Mouse (Mus musculus) lung, embryonic 16.5 days (tissue): ENCODE measurements at regions not wholly inside any gene's neighbourhood (a gene's known extent, or its start where the extent isn't known, plus 50 kb on each side); places are given as distances from the start of the nearest gene placed in this dataset.

Experiments
- ATAC-seq: fragments of 200-750 bp; cut with Nextera tagmentation; 2 replicates; pipeline ENCODE4 v1.8.0; 2017; ENCODE audit warnings: low read depth, mild to moderate bottlenecking, moderate library complexity
- H3K27ac ChIP-seq: fragments of 300-500 bp; sonication (generic); 2 replicates; pipeline ENCODE4 v1.5.1; 2014; ENCODE audit warnings: mild to moderate bottlenecking, control low read depth, low read length
- H3K27me3 ChIP-seq: fragments of 300-500 bp; sonication (generic); 2 replicates; pipeline ENCODE4 v1.6.1; 2014; ENCODE audit warnings: low read depth, low read length, mixed read lengths; ENCODE audit not compliant: control insufficient read depth, insufficient read depth
- H3K36me3 ChIP-seq: fragments of 300-500 bp; sonication (generic); 2 replicates; pipeline ENCODE4 v1.6.1; 2014; ENCODE audit warnings: low read length; ENCODE audit not compliant: control insufficient read depth, insufficient read depth
- H3K4me1 ChIP-seq: fragments of 300-500 bp; sonication (generic); replicated peaks from 2 replicates; pipeline ENCODE4 v1.6.1; 2014; ENCODE audit warnings: low read length, mixed read lengths; ENCODE audit not compliant: control insufficient read depth, insufficient read depth
- H3K4me2 ChIP-seq: fragments of 300-500 bp; sonication (generic); 2 replicates; pipeline ENCODE4 v1.6.1; 2014; ENCODE audit warnings: low read depth, low read length, control low read depth
- H3K4me3 ChIP-seq: fragments of 300-500 bp; sonication (generic); 2 replicates; pipeline ENCODE4 v1.5.1; 2014; ENCODE audit warnings: mild to moderate bottlenecking, low read length, control low read depth
- H3K9ac ChIP-seq: fragments of 300-500 bp; sonication (generic); 2 replicates; pipeline ENCODE4 v1.6.1; 2014; ENCODE audit warnings: low read length, control low read depth
- H3K9me3 ChIP-seq: fragments of 300-500 bp; sonication (generic); 2 replicates; pipeline ENCODE4 v1.6.1; 2016; ENCODE audit warnings: low read length; ENCODE audit not compliant: control insufficient read depth
- WGBS: fragments of 180-500 bp; shearing (Covaris S2); extraction: QIAGEN DNeasy Blood & Tissue Kit; methylation state at CpG from one replicate; pipeline ENCODE4 v1.1.7; 2014; 5-methylcytosine and 5-hydroxymethylcytosine counted together

- peak overlapping the region; percentile 70 for H3K27ac ChIP-seq
- WGBS = 13% methylated on average over 6 of the region's 6 CpGs
- peak; percentile 63 for ATAC-seq
- H3K4me2 ChIP-seq = peak overlapping the region; percentile 33
- H3K4me1 ChIP-seq = peaks cover 37% of the 10 kb centered on the region
- H3K9ac ChIP-seq = no peak overlapping the region
- no peaks in the 10 kb centered on the region for H3K9me3 ChIP-seq
- no peaks in the 10 kb centered on the region for H3K36me3 ChIP-seq
- H3K27me3 ChIP-seq = no peaks in the 10 kb centered on the region
- no peak overlapping the region for H3K4me3 ChIP-seq
Observed at GRCm38 (mm10) chr3:52414017-52414416, 145.9 kb downstream of the Foxo1 start.

- peak overlapping the region; percentile 33 for H3K4me2 ChIP-seq
- H3K9me3 ChIP-seq = no peaks in the 10 kb centered on the region
- peaks cover 37% of the 10 kb centered on the region for H3K4me1 ChIP-seq
- H3K36me3 ChIP-seq = no peaks in the 10 kb centered on the region
- H3K4me3 ChIP-seq = no peak overlapping the region
- 8% methylated on average over 10 of the region's 10 CpGs for WGBS
- peak; percentile 65 for ATAC-seq
- H3K27me3 ChIP-seq = no peaks in the 10 kb centered on the region
- peak overlapping the region; percentile 70 for H3K27ac ChIP-seq
- H3K9ac ChIP-seq = no peak overlapping the region
Observed at GRCm38 (mm10) chr3:52413187-52413746, 145.1 kb downstream of the Foxo1 start.

GRCm38 (mm10) chr3:52411356-52411755 lies 143.2 kb downstream of the Foxo1 start:
- no peak for ATAC-seq
- Histone ChIP-seq H3K27me3 (no peaks in the 10 kb centered on the region), H3K27ac (no peak overlapping the region), H3K4me1 (peaks cover 31% of the 10 kb centered on the region), H3K4me3 (no peak overlapping the region), H3K4me2 (no peak overlapping the region), H3K36me3 (no peaks in the 10 kb centered on the region), H3K9me3 (no peaks in the 10 kb centered on the region), H3K9ac (no peak overlapping the region)
- 76% methylated on average over 5 of the region's 5 CpGs for WGBS

- WGBS = 62% methylated on average over 7 of the region's 7 CpGs
- H3K9ac ChIP-seq = no peak overlapping the region
- H3K4me3 ChIP-seq = no peak overlapping the region
- H3K4me2 ChIP-seq = no peak overlapping the region
- H3K4me1 ChIP-seq = peaks cover 21% of the 10 kb centered on the region
- no peak for ATAC-seq
- H3K27me3 ChIP-seq = no peaks in the 10 kb centered on the region
- no peak overlapping the region for H3K27ac ChIP-seq
- H3K9me3 ChIP-seq = no peaks in the 10 kb centered on the region
- H3K36me3 ChIP-seq = no peaks in the 10 kb centered on the region
Observed at GRCm38 (mm10) chr3:52409465-52409864, 141.3 kb downstream of the Foxo1 start.

GRCm38 (mm10) chr3:52406778-52407318 lies 138.7 kb downstream of the Foxo1 start:
- WGBS = 58% methylated on average over 5 of the region's 5 CpGs
- no peaks in the 10 kb centered on the region for H3K27me3 ChIP-seq
- H3K9ac ChIP-seq = no peak overlapping the region
- H3K4me3 ChIP-seq = no peak overlapping the region
- H3K4me2 ChIP-seq = no peak overlapping the region
- peaks cover 6% of the 10 kb centered on the region for H3K4me1 ChIP-seq
- no peak overlapping the region for H3K27ac ChIP-seq
- ATAC-seq = no peak
- H3K36me3 ChIP-seq = no peaks in the 10 kb centered on the region
- H3K9me3 ChIP-seq = no peaks in the 10 kb centered on the region

GRCm38 (mm10) chr3:52404636-52405035 lies 136.5 kb downstream of the Foxo1 start:
- Histone ChIP-seq H3K36me3 (no peaks in the 10 kb centered on the region), H3K4me2 (peak overlapping the region; percentile 21; the same call in 1 of the 2 replicates), H3K27ac (peak overlapping the region; percentile 47), H3K9ac (no peak overlapping the region), H3K9me3 (no peaks in the 10 kb centered on the region), H3K27me3 (no peaks in the 10 kb centered on the region), H3K4me3 (no peak overlapping the region), H3K4me1 (peaks cover 21% of the 10 kb centered on the region)
- WGBS = 4% methylated on average over 4 of the region's 4 CpGs
- peak; percentile 75 for ATAC-seq

GRCm38 (mm10) chr3:52403032-52403431 lies 134.9 kb downstream of the Foxo1 start:
- H3K36me3 ChIP-seq = no peaks in the 10 kb centered on the region
- no peak overlapping the region for H3K4me3 ChIP-seq
- H3K4me2 ChIP-seq = no peak overlapping the region
- no peaks in the 10 kb centered on the region for H3K27me3 ChIP-seq
- no peak overlapping the region for H3K27ac ChIP-seq
- no peak overlapping the region for H3K9ac ChIP-seq
- ATAC-seq = no peak
- WGBS = 97% methylated on average over 4 of the region's 4 CpGs
- H3K4me1 ChIP-seq = peaks cover 21% of the 10 kb centered on the region
- H3K9me3 ChIP-seq = no peaks in the 10 kb centered on the region
